Comparison of ENCODE assay signal across 8 mouse cellular contexts in genomic region chr8:84834866-84835855, GRCm38 (mm10). TPM values are rescaled to one million over a fixed set of nuclear protein-coding genes. Genes with fewer than 3 reads are reported as not detected.
A peak's percentile ranks its signal among the peaks of the same experiment; 100 is the strongest.
DNase-seq lines count a peak whose midpoint lies in the region; ATAC-seq lines count a peak whose summit lies in the region.
"Had no signal": no experiment of that assay in that cellular context is flagged by ENCODE, and none has a peak within 500 bp of the region (broad histone marks: within the 10 kb centered on the region; RNA-seq: fewer than 3 reads in every experiment).

No protein-coding gene starts in this region.

- intact Hi-C loops in left cerebral cortex, postnatal 36 days (cut with DNase I), result no loop called here

- no peak for DNase-seq in lung, adult 18-20 months
- DNase-seq in cerebellum, adult 8-10 months, result peak; percentile 79
- DNase-seq in left cerebral cortex, postnatal 36 days (ENCODE audit: low spot score in 2 of 2), result peak; percentile 73 to 79
- no peak for DNase-seq in ovary, postnatal 10 days (ENCODE audit: low spot score)

- peaks cover 49% of the 10 kb centered on the region for H3K4me1 ChIP-seq in lung, embryonic 15.5 days
- H3K4me1 ChIP-seq in forebrain, embryonic 16.5 days (replicated peaks; ENCODE audit: control insufficient read depth, insufficient read depth, low read length), result peaks cover 38% of the 10 kb centered on the region
- H3K4me1 ChIP-seq in stomach, embryonic 16.5 days (ENCODE audit: control insufficient read depth, insufficient read depth, low read length), result peaks cover 26% of the 10 kb centered on the region

- H3K9me3 ChIP-seq in lung, embryonic 15.5 days, result no peaks in the 10 kb centered on the region
- H3K9me3 ChIP-seq in forebrain, embryonic 16.5 days (ENCODE audit: control insufficient read depth, low read length), result no peaks in the 10 kb centered on the region
- H3K9me3 ChIP-seq in stomach, embryonic 16.5 days (replicated peaks; ENCODE audit: control insufficient read depth, low read length), result no peaks in the 10 kb centered on the region
- H3K9me3 ChIP-seq: limb, embryonic 12.5 days had no signal

- no peak overlapping the region for H3K4me2 ChIP-seq in lung, embryonic 15.5 days
- H3K4me2 ChIP-seq in forebrain, embryonic 16.5 days (ENCODE audit: low read length), result peak overlapping the region; percentile 20
- no peak overlapping the region for H3K4me2 ChIP-seq in stomach, embryonic 16.5 days (ENCODE audit: low read depth, low read length)
- H3K4me2 ChIP-seq: limb, embryonic 12.5 days had no signal

- H3K27ac ChIP-seq in lung, embryonic 15.5 days, result peak overlapping the region; percentile 32
- peak overlapping the region; percentile 94 for H3K27ac ChIP-seq in forebrain, embryonic 16.5 days (ENCODE audit: low read length)
- H3K27ac ChIP-seq in stomach, embryonic 16.5 days (ENCODE audit: low read length), result peak overlapping the region; percentile 52

- H3K4me3 ChIP-seq in lung, embryonic 15.5 days, result no peak overlapping the region
- no peak overlapping the region for H3K4me3 ChIP-seq in forebrain, embryonic 16.5 days (replicated peaks; ENCODE audit: low read length)
- no peak overlapping the region for H3K4me3 ChIP-seq in stomach, embryonic 16.5 days (replicated peaks; ENCODE audit: low read length)
- H3K4me3 ChIP-seq: limb, embryonic 12.5 days had no signal

- WGBS in lung, embryonic 15.5 days, result 49% methylated on average over 10 of the region's 10 CpGs
- WGBS in forebrain, embryonic 16.5 days, result 38% methylated on average over 10 of the region's 10 CpGs
- WGBS in stomach, embryonic 16.5 days, result 56% methylated on average over 10 of the region's 10 CpGs

- no peak overlapping the region for H3K9ac ChIP-seq in lung, embryonic 15.5 days
- no peak overlapping the region for H3K9ac ChIP-seq in forebrain, embryonic 16.5 days (replicated peaks; ENCODE audit: low read depth, low read length)
- H3K9ac ChIP-seq in stomach, embryonic 16.5 days (ENCODE audit: low read length), result 0 out of 2 replicates have a peak overlapping the region, but pooled peaks have one; percentile 9
- H3K9ac ChIP-seq: limb, embryonic 12.5 days had no signal

- peaks cover 54% of the 10 kb centered on the region for H3K36me3 ChIP-seq in lung, embryonic 15.5 days
- peaks cover 14% of the 10 kb centered on the region for H3K36me3 ChIP-seq in forebrain, embryonic 16.5 days (ENCODE audit: control insufficient read depth, insufficient read depth)
- H3K36me3 ChIP-seq in stomach, embryonic 16.5 days (ENCODE audit: control insufficient read depth, insufficient read depth, low read length), result peaks cover 25% of the 10 kb centered on the region; the same call in 1 of the 2 replicates

- H3K27me3 ChIP-seq in lung, embryonic 15.5 days, result no peaks in the 10 kb centered on the region
- H3K27me3 ChIP-seq in forebrain, embryonic 16.5 days (replicated peaks; ENCODE audit: control insufficient read depth, insufficient read depth, low read length), result no peaks in the 10 kb centered on the region
- H3K27me3 ChIP-seq in stomach, embryonic 16.5 days (ENCODE audit: control insufficient read depth, insufficient read depth, low read length), result no peaks in the 10 kb centered on the region
- H3K27me3 ChIP-seq: limb, embryonic 12.5 days had no signal

- ATAC-seq in lung, embryonic 15.5 days (ENCODE audit: borderline replicate concordance, extremely low read depth, low FRiP score, low TSS enrichment), result peak; percentile 68
- peak; percentile 68 for ATAC-seq in forebrain, embryonic 16.5 days
- ATAC-seq in stomach, embryonic 16.5 days (ENCODE audit: insufficient read depth, low FRiP score), result peak; percentile 28; the same call in 1 of the 2 replicates

RNA-seq across cellular contexts. Expression of gene Gadd45gip1, which starts 3.8 kb away (rescaled TPM):
- polyA plus RNA-seq in lung, embryonic 15.5 days (2015; fragmentation: Nextera tagmentation; extraction: Ambion mirVana), result 43.4 and 47.0 TPM in 2 replicates
- 31.3 and 34.3 TPM in 2 replicates for polyA plus RNA-seq in forebrain, embryonic 16.5 days (2015; fragmentation: Nextera tagmentation; extraction: Ambion mirVana)
- total RNA-seq in left cerebral cortex, postnatal 36 days (2021), result 10 to 100 TPM; 26.3 to 26.9 TPM
- polyA plus RNA-seq in stomach, embryonic 16.5 days (2015; fragmentation: Nextera tagmentation; extraction: Ambion mirVana), result 42.0 and 49.5 TPM in 2 replicates

RNA-seq across cellular contexts. Expression of gene Rad23a, which starts 5.3 kb away (rescaled TPM):
- 112 and 127 TPM in 2 replicates for polyA plus RNA-seq in lung, embryonic 15.5 days (2015; fragmentation: Nextera tagmentation; extraction: Ambion mirVana)
- 84.8 and 86.5 TPM in 2 replicates for polyA plus RNA-seq in forebrain, embryonic 16.5 days (2015; fragmentation: Nextera tagmentation; extraction: Ambion mirVana)
- total RNA-seq in left cerebral cortex, postnatal 36 days (2021), result 10 to 100 TPM; 77.9 to 78.8 TPM
- polyA plus RNA-seq in stomach, embryonic 16.5 days (2015; fragmentation: Nextera tagmentation; extraction: Ambion mirVana), result 106 and 122 TPM in 2 replicates

RNA-seq across cellular contexts. Expression of gene Calr, which starts 11.6 kb away (rescaled TPM):
- polyA plus RNA-seq in lung, embryonic 15.5 days (2015; fragmentation: Nextera tagmentation; extraction: Ambion mirVana), result 1,037 and 1,080 TPM in 2 replicates
- 610 and 631 TPM in 2 replicates for polyA plus RNA-seq in forebrain, embryonic 16.5 days (2015; fragmentation: Nextera tagmentation; extraction: Ambion mirVana)
- 100 to 1,000 TPM; 435 to 511 TPM for total RNA-seq in left cerebral cortex, postnatal 36 days (2021)
- polyA plus RNA-seq in stomach, embryonic 16.5 days (2015; fragmentation: Nextera tagmentation; extraction: Ambion mirVana), result 1,028 and 1,118 TPM in 2 replicates

RNA-seq across cellular contexts. Expression of gene Dand5, which starts 12.5 kb away (rescaled TPM):
- 6.0 and 6.3 TPM in 2 replicates for polyA plus RNA-seq in lung, embryonic 15.5 days (2015; fragmentation: Nextera tagmentation; extraction: Ambion mirVana)
- 8.2 and 8.7 TPM in 2 replicates for polyA plus RNA-seq in forebrain, embryonic 16.5 days (2015; fragmentation: Nextera tagmentation; extraction: Ambion mirVana)
- total RNA-seq in left cerebral cortex, postnatal 36 days (2021), result 10 to 100 TPM; 10.3 to 10.9 TPM
- polyA plus RNA-seq in stomach, embryonic 16.5 days (2015; fragmentation: Nextera tagmentation; extraction: Ambion mirVana), result 6.0 and 7.2 TPM in 2 replicates

RNA-seq across cellular contexts. Expression of gene Farsa, which starts 21.6 kb away (rescaled TPM):
- polyA plus RNA-seq in lung, embryonic 15.5 days (2015; fragmentation: Nextera tagmentation; extraction: Ambion mirVana), result 96.9 and 98.9 TPM in 2 replicates
- 126 TPM in 2 replicates for polyA plus RNA-seq in forebrain, embryonic 16.5 days (2015; fragmentation: Nextera tagmentation; extraction: Ambion mirVana)
- total RNA-seq in left cerebral cortex, postnatal 36 days (2021), result 10 to 100 TPM; 46.2 to 47.8 TPM
- 85.9 and 91.5 TPM in 2 replicates for polyA plus RNA-seq in stomach, embryonic 16.5 days (2015; fragmentation: Nextera tagmentation; extraction: Ambion mirVana)

Comparison
In these comparisons a context has a peak if more than half of its experiments do, and no peak if none do; other contexts are left out.
1. H3K27ac ChIP-seq: peak in every context shown above with its lines; median percentile 94 in forebrain, embryonic 16.5 days; 52 in stomach, embryonic 16.5 days; 32 in lung, embryonic 15.5 days.
2. DNase-seq: peak in cerebellum, adult 8-10 months (single experiment) and left cerebral cortex, postnatal 36 days (2 of 2); none in lung, adult 18-20 months (0 of 2) and ovary, postnatal 10 days (single experiment).
3. Peak in every context shown above with its lines, with median percentiles within 50 percentile points of each other: ATAC-seq.